Mouse (Mus musculus) liver, embryonic 14.5 days (tissue): ENCODE measurements around the gene Zfp296. TPM values are rescaled to one million over a fixed set of nuclear protein-coding genes. Genes with fewer than 3 reads are reported as not detected.

Source experiments
- ATAC-seq: fragments of 200-750 bp; cut with Nextera tagmentation; 2 replicates; pipeline ENCODE4 v1.8.0; 2017; ENCODE audit warnings: moderate number of reproducible peaks, mild to moderate bottlenecking, moderate library complexity; ENCODE audit not compliant: insufficient read depth
- DNase-seq, 3 experiments: peaks; one replicate each; pipeline ENCODE4 v3.0.0-alpha.2; 2012 to 2013; ENCODE audit warnings: low read depth in 3 of 3, low spot score in 3 of 3
- H3K27ac ChIP-seq: fragments of 300-500 bp; sonication (generic); 2 replicates; pipeline ENCODE4 v1.5.1; 2014; ENCODE audit warnings: moderate library complexity, mild to moderate bottlenecking, control low read depth, inconsistent platforms
- H3K27me3 ChIP-seq: fragments of 300-500 bp; sonication (generic); 2 replicates; pipeline ENCODE4 v1.6.1; 2014; ENCODE audit warnings: mild to moderate bottlenecking, low read length, moderate library complexity; ENCODE audit not compliant: control insufficient read depth, insufficient read depth
- H3K36me3 ChIP-seq: fragments of 300-500 bp; sonication (generic); replicated peaks from 2 replicates; pipeline ENCODE4 v1.6.1; 2014; ENCODE audit warnings: low read depth; ENCODE audit not compliant: control insufficient read depth, insufficient read depth
- H3K4me1 ChIP-seq, 2 experiments: fragments of 200-500 bp in 1 of 2; fragments of 300-500 bp in 1 of 2; sonication (generic) in 1 of 2; replicated peaks; 2 replicates each; pipeline ENCODE4 v1.6.1; 2012 to 2014; ENCODE audit warnings: antibody characterized with exemption in 1 of 2, inconsistent platforms in 1 of 2, low read length in 1 of 2; ENCODE audit not compliant: control insufficient read depth in 2 of 2, insufficient read depth in 2 of 2
- H3K4me2 ChIP-seq: fragments of 300-500 bp; sonication (generic); 2 replicates; pipeline ENCODE4 v1.6.1; 2014; ENCODE audit warnings: low read depth, mild to moderate bottlenecking, control low read depth, moderate library complexity
- H3K4me3 ChIP-seq, 2 experiments: fragments of 200-500 bp in 1 of 2; fragments of 300-500 bp in 1 of 2; sonication (generic) in 1 of 2; 2 replicates each; pipeline ENCODE4 v1.5.1; 2012 to 2014; ENCODE audit warnings: low read depth in 2 of 2, low read length in 2 of 2, mild to moderate bottlenecking in 2 of 2, control low read depth in 1 of 2, inconsistent platforms in 1 of 2, moderate library complexity in 1 of 2; ENCODE audit not compliant: insufficient read depth in 1 of 2
- H3K9ac ChIP-seq: fragments of 300-500 bp; sonication (generic); replicated peaks from 2 replicates; pipeline ENCODE4 v1.6.1; 2014; ENCODE audit warnings: mild to moderate bottlenecking, control low read depth, moderate library complexity
- H3K9me3 ChIP-seq: fragments of 300-500 bp; sonication (generic); 2 replicates; pipeline ENCODE4 v1.6.1; 2016; ENCODE audit warnings: low read length, mixed read lengths; ENCODE audit not compliant: control insufficient read depth
- CTCF ChIP-seq: IDR thresholded peaks from 2 replicates; pipeline ENCODE4 v1.5.1; 2016; ENCODE audit warnings: antibody characterized with exemption, low read depth, control low read depth
- EP300 ChIP-seq: IDR thresholded peaks from 2 replicates; pipeline ENCODE4 v1.6.1; 2016; ENCODE audit warnings: antibody characterized with exemption, low read depth
- WGBS: fragments of 180-500 bp; shearing (Covaris S2); extraction: QIAGEN DNeasy Blood & Tissue Kit; methylation state at CpG from one replicate; pipeline ENCODE4 v1.1.7; 2014; ENCODE audit not compliant: insufficient replicate concordance; 5-methylcytosine and 5-hydroxymethylcytosine counted together
- polyA plus RNA-seq, 2 experiments: library from polyadenylated mRNA; depleted of rRNA in 1 of 2; stranded (reverse) in 1 of 2; unstranded in 1 of 2; fragments of >200 nt; fragmentation: Nextera tagmentation in 1 of 2; extraction: Ambion mirVana in 1 of 2; gene quantifications; 2 replicates each; pipeline versions ENCODE4 v1.2.1 to v1.2.3; 2012 to 2014

Zfp296 gene
- 0.66 and 0.96 TPM in 2 replicates for polyA plus RNA-seq (2012; rRNA removed)
- 0.38 and 0.41 TPM in 2 replicates for polyA plus RNA-seq (2014; fragmentation: Nextera tagmentation; extraction: Ambion mirVana)

GRCm38 (mm10) chr7:19577141-19577852 lies at the start of gene Zfp296, which contains the start of gene Gemin7:
Zfp296 (plus strand) TSS chr7:19577287.
Gemin7 (minus strand) TSS chr7:19577595.
- no peak for DNase-seq
- WGBS: under 1% methylated on average over 56 of the region's 56 CpGs
- Histone ChIP-seq H3K36me3 (no peaks in the 10 kb centered on the region; the same call in 1 of the 2 replicates), H3K9me3 (no peaks in the 10 kb centered on the region), H3K9ac (peak within 1 kb of the TSS; percentile 58), H3K27me3 (no peaks in the 10 kb centered on the region; the same call in 1 of the 2 replicates), H3K4me1 (peaks cover 29 to 34% of the 10 kb centered on the region in 2 experiments), H3K27ac (no peak within 1 kb of the TSS), H3K4me2 (peak within 1 kb of the TSS; percentile 85), H3K4me3 (peak within 1 kb of the TSS; percentile 31 to 56)
- TF ChIP-seq EP300 (no peak), CTCF (no peak)
- ATAC-seq: no peak

GRCm38 (mm10) chr7:19531077-19531476 lies 46.0 kb upstream of the Zfp296 start:
- Histone ChIP-seq H3K36me3 (peaks cover 46% of the 10 kb centered on the region), H3K4me2 (no peak overlapping the region), H3K4me3 (no peak overlapping the region), H3K4me1 (no peaks in the 10 kb centered on the region), H3K9me3 (no peaks in the 10 kb centered on the region), H3K9ac (no peak overlapping the region), H3K27ac (no peak overlapping the region), H3K27me3 (no peaks in the 10 kb centered on the region)
- DNase-seq (no peak), ATAC-seq (0 out of 2 replicates have a peak, but pooled peaks have one; percentile 13)
- WGBS: 65% methylated on average over 10 of the region's 10 CpGs
- TF ChIP-seq EP300: no peak
- peak; percentile 44 for TF ChIP-seq CTCF

- H3K9ac ChIP-seq: no peak overlapping the region
- no peaks in the 10 kb centered on the region for H3K9me3 ChIP-seq
- ATAC-seq: no peak
- peaks cover 46% of the 10 kb centered on the region for H3K36me3 ChIP-seq
- DNase-seq: no peak
- no peak overlapping the region for H3K27ac ChIP-seq
- H3K4me1 ChIP-seq: no peaks in the 10 kb centered on the region
- no peak overlapping the region for H3K4me2 ChIP-seq
- TF ChIP-seq EP300 (no peak), CTCF (no peak)
- 89% methylated on average over 14 of the region's 14 CpGs for WGBS
- H3K4me3 ChIP-seq: no peak overlapping the region
- H3K27me3 ChIP-seq: no peaks in the 10 kb centered on the region
Observed at GRCm38 (mm10) chr7:19532240-19532639, 44.8 kb upstream of the Zfp296 start.

GRCm38 (mm10) chr7:19534676-19535075 lies 42.4 kb upstream of the Zfp296 start:
- no peak overlapping the region for H3K27ac ChIP-seq
- TF ChIP-seq EP300 (no peak), CTCF (no peak)
- H3K9ac ChIP-seq: no peak overlapping the region
- DNase-seq (no peak), ATAC-seq (no peak; the same call in 1 of the 2 replicates)
- H3K9me3 ChIP-seq: no peaks in the 10 kb centered on the region
- H3K4me3 ChIP-seq: no peak overlapping the region
- H3K36me3 ChIP-seq: peaks cover 46% of the 10 kb centered on the region
- H3K4me2 ChIP-seq: no peak overlapping the region
- no peaks in the 10 kb centered on the region for H3K4me1 ChIP-seq
- 92% methylated on average over 10 of the region's 10 CpGs for WGBS
- H3K27me3 ChIP-seq: no peaks in the 10 kb centered on the region

- DNase-seq (no peak), ATAC-seq (no peak)
- Histone ChIP-seq H3K4me1 (peaks cover 0 to 3% of the 10 kb centered on the region in 2 experiments; a peak in 2 of 4 replicates), H3K4me2 (no peak overlapping the region), H3K36me3 (no peaks in the 10 kb centered on the region; the same call in none of the 2 replicates), H3K27ac (no peak overlapping the region), H3K27me3 (no peaks in the 10 kb centered on the region), H3K9me3 (no peaks in the 10 kb centered on the region), H3K9ac (no peak overlapping the region), H3K4me3 (no peak overlapping the region)
- WGBS: 88% methylated on average over 2 of the region's 2 CpGs
- TF ChIP-seq CTCF (no peak), EP300 (no peak)
Observed at GRCm38 (mm10) chr7:19540771-19541566, 36.1 kb upstream of the Zfp296 start.
